Mouse (Mus musculus) lung, adult 2 months (tissue): Measurements from ENCODE around the gene Gm49353.
A peak's percentile ranks its signal among the peaks of the same experiment; 100 is the strongest.

Experiments
- CTCF ChIP-seq: fragments of 200-500 bp; IDR thresholded peaks from 2 replicates; pipeline ENCODE4 v1.5.1; 2011; ENCODE audit warnings: mild to moderate bottlenecking, low read length, control low read depth; ENCODE audit not compliant: insufficient read depth
- POLR2A ChIP-seq: fragments of 200-500 bp; IDR thresholded peaks from 2 replicates; pipeline ENCODE4 v1.6.1; 2011; ENCODE audit warnings: low read depth, mild to moderate bottlenecking, control low read depth, low read length, borderline replicate concordance; ENCODE audit errors: extremely low read depth

GRCm38 (mm10) chr10:29211453-29211852, 12.7 kb downstream of the Gm49353 start, which contains the start of gene 9330159F19Rik:
- TF ChIP-seq CTCF: no peak
- TF ChIP-seq POLR2A: 0 out of 2 replicates have a peak, but pooled peaks have one; percentile 31
